Mouse (Mus musculus) bone marrow macrophage, adult 2 months (primary cell): ENCODE measurements around the gene Gm26965.

Experiments used
- CTCF ChIP-seq: IDR thresholded peaks from 2 replicates; pipeline ENCODE4 v1.5.1; 2012; ENCODE audit warnings: low read depth, mild to moderate bottlenecking, low read length, moderate library complexity
- POLR2A ChIP-seq: IDR thresholded peaks from 2 replicates; pipeline ENCODE4 v1.6.1; 2012; ENCODE audit warnings: mild to moderate bottlenecking, low read depth, low read length, borderline replicate concordance

GRCm38 (mm10) chr13:67452021-67452309 is 74.0 kb downstream of the Gm26965 start:
- no peak for TF ChIP-seq POLR2A
- TF ChIP-seq CTCF = no peak
